Comparison of ENCODE assay signal across 8 mouse cellular contexts in genomic region chr3:138144060-138144641, GRCm38 (mm10). TPM values are rescaled to one million over a fixed set of nuclear protein-coding genes. Genes with fewer than 3 reads are reported as not detected.
A peak's percentile ranks its signal among the peaks of the same experiment; 100 is the strongest.
DNase-seq lines count a peak whose midpoint lies in the region; ATAC-seq lines count a peak whose summit lies in the region.

No protein-coding gene starts in this region.

- DNase-seq in lung, postnatal 14 days = no peak
- DNase-seq in embryonic facial prominence, embryonic 11.5 days (ENCODE audit: low spot score) = peak; percentile 52
- DNase-seq in limb, embryonic 10.5 days (ENCODE audit: low spot score) = no peak
- DNase-seq in retina, postnatal 1 day = peak; percentile 51
- DNase-seq in cerebellum, adult 11-12 months = no peak
- no peak for DNase-seq in gastrocnemius, postnatal 4 days (ENCODE audit: low spot score in 2 of 2)

- peak overlapping the region; percentile 100 for H3K27ac ChIP-seq in lung, embryonic 16.5 days (ENCODE audit: low read length)
- H3K27ac ChIP-seq in embryonic facial prominence, embryonic 11.5 days (replicated peaks; ENCODE audit: low read depth, low read length) = peak overlapping the region; percentile 97
- H3K27ac ChIP-seq in limb, embryonic 10.5 days = peak overlapping the region; percentile 98

- no peaks in the 10 kb centered on the region for H3K27me3 ChIP-seq in lung, embryonic 16.5 days (ENCODE audit: control insufficient read depth, insufficient read depth, low read depth, low read length)
- no peaks in the 10 kb centered on the region for H3K27me3 ChIP-seq in embryonic facial prominence, embryonic 11.5 days (ENCODE audit: control insufficient read depth, insufficient read depth, low read length)
- H3K27me3 ChIP-seq in limb, embryonic 10.5 days (ENCODE audit: low read depth, poor library complexity, severe bottlenecking) = no peaks in the 10 kb centered on the region

- peak overlapping the region; percentile 86 for H3K9ac ChIP-seq in lung, embryonic 16.5 days (ENCODE audit: low read length)
- H3K9ac ChIP-seq in embryonic facial prominence, embryonic 11.5 days (replicated peaks; ENCODE audit: low read length) = peak overlapping the region; percentile 88

- no peaks in the 10 kb centered on the region for H3K9me3 ChIP-seq in lung, embryonic 16.5 days (ENCODE audit: control insufficient read depth, low read length)
- no peaks in the 10 kb centered on the region for H3K9me3 ChIP-seq in embryonic facial prominence, embryonic 11.5 days (replicated peaks; ENCODE audit: control insufficient read depth, low read length)
- H3K9me3 ChIP-seq in limb, embryonic 10.5 days (replicated peaks) = no peaks in the 10 kb centered on the region

- H3K4me2 ChIP-seq in lung, embryonic 16.5 days (ENCODE audit: low read depth, low read length) = peak overlapping the region; percentile 87
- peak overlapping the region; percentile 66 for H3K4me2 ChIP-seq in embryonic facial prominence, embryonic 11.5 days (ENCODE audit: low read depth, low read length)

- H3K4me1 ChIP-seq in lung, embryonic 16.5 days (replicated peaks; ENCODE audit: control insufficient read depth, insufficient read depth, low read length) = peaks cover 3% of the 10 kb centered on the region; the same call in 1 of the 2 replicates
- H3K4me1 ChIP-seq in embryonic facial prominence, embryonic 11.5 days (ENCODE audit: control insufficient read depth, insufficient read depth, low read length) = no peaks in the 10 kb centered on the region
- H3K4me1 ChIP-seq in limb, embryonic 10.5 days = peaks cover 7% of the 10 kb centered on the region; the same call in 1 of the 2 replicates

- ATAC-seq in lung, embryonic 16.5 days (ENCODE audit: low read depth) = no peak
- ATAC-seq in embryonic facial prominence, embryonic 11.5 days (replicated peaks; ENCODE audit: insufficient number of reproducible peaks, low FRiP score, low TSS enrichment, low read depth) = no peak
- ATAC-seq in monocyte, adult 5-6 weeks (replicated peaks; ENCODE audit: insufficient number of reproducible peaks, low FRiP score, low TSS enrichment, poor library complexity, severe bottlenecking) = no peak

- under 1% methylated on average over 18 of the region's 18 CpGs for WGBS in lung, embryonic 16.5 days
- WGBS in embryonic facial prominence, embryonic 11.5 days = under 1% methylated on average over 18 of the region's 18 CpGs
- WGBS in limb, embryonic 10.5 days = under 1% methylated on average over 18 of the region's 18 CpGs

- H3K4me3 ChIP-seq in lung, embryonic 16.5 days (ENCODE audit: low read length) = peak overlapping the region; percentile 76
- peak overlapping the region; percentile 65 for H3K4me3 ChIP-seq in embryonic facial prominence, embryonic 11.5 days (ENCODE audit: low read depth, low read length)
- H3K4me3 ChIP-seq in limb, embryonic 10.5 days = peak overlapping the region; percentile 75

- H3K36me3 ChIP-seq in lung, embryonic 16.5 days (ENCODE audit: control insufficient read depth, insufficient read depth, low read length) = peaks cover 5% of the 10 kb centered on the region
- no peaks in the 10 kb centered on the region; the same call in 1 of the 2 replicates for H3K36me3 ChIP-seq in embryonic facial prominence, embryonic 11.5 days (replicated peaks; ENCODE audit: control insufficient read depth, insufficient read depth, low read depth, low read length)
- peaks cover 10% of the 10 kb centered on the region for H3K36me3 ChIP-seq in limb, embryonic 10.5 days

RNA-seq across cellular contexts. Expression of gene Mttp, which starts 0.6 kb away (rescaled TPM):
- 8.6 and 9.1 TPM in 2 replicates for polyA plus RNA-seq in lung, embryonic 16.5 days (2015; fragmentation: Nextera tagmentation; extraction: Ambion mirVana)
- polyA plus RNA-seq in embryonic facial prominence, embryonic 11.5 days (2014; fragmentation: Nextera tagmentation; extraction: Ambion mirVana) = 8.3 and 9.2 TPM in 2 replicates
- polyA plus RNA-seq in limb, embryonic 10.5 days (2016; fragmentation: Nextera tagmentation; extraction: Ambion mirVana) = 7.5 and 8.9 TPM in 2 replicates
- total RNA-seq in monocyte, adult 5-6 weeks (2017) = 0.75 to 2.5 TPM (median 1.8 TPM) in 3 replicates
- 1 to 10 TPM; 3.9 to 4.2 TPM for total RNA-seq in gastrocnemius, postnatal 4 days (2021)

RNA-seq across cellular contexts. Expression of gene Trmt10a, which starts 0.9 kb away (rescaled TPM):
- polyA plus RNA-seq in lung, embryonic 16.5 days (2015; fragmentation: Nextera tagmentation; extraction: Ambion mirVana) = 9.9 and 11.4 TPM in 2 replicates
- polyA plus RNA-seq in embryonic facial prominence, embryonic 11.5 days (2014; fragmentation: Nextera tagmentation; extraction: Ambion mirVana) = 16.5 and 17.2 TPM in 2 replicates
- 16.0 and 17.1 TPM in 2 replicates for polyA plus RNA-seq in limb, embryonic 10.5 days (2016; fragmentation: Nextera tagmentation; extraction: Ambion mirVana)
- 4.0 to 6.2 TPM (median 4.1 TPM) in 3 replicates for total RNA-seq in monocyte, adult 5-6 weeks (2017)
- 1 to 10 TPM; 3.5 to 4.9 TPM for total RNA-seq in gastrocnemius, postnatal 4 days (2021)

RNA-seq across cellular contexts. Expression of gene 4930579F01Rik, which starts 49.5 kb away (rescaled TPM):
- polyA plus RNA-seq in lung, embryonic 16.5 days (2015; fragmentation: Nextera tagmentation; extraction: Ambion mirVana) = 0.15 TPM in 1 of 2 replicates, not detected in the other
- polyA plus RNA-seq in embryonic facial prominence, embryonic 11.5 days (2014; fragmentation: Nextera tagmentation; extraction: Ambion mirVana) = not detected in 2 replicates
- not detected in 2 replicates for polyA plus RNA-seq in limb, embryonic 10.5 days (2016; fragmentation: Nextera tagmentation; extraction: Ambion mirVana)
- total RNA-seq in monocyte, adult 5-6 weeks (2017) = not detected in 3 replicates
- not detected for total RNA-seq in gastrocnemius, postnatal 4 days (2021)

Comparison
In these comparisons a context has a peak if more than half of its experiments do, and no peak if none do; other contexts are left out.
1. DNase-seq: peak in embryonic facial prominence, embryonic 11.5 days (single experiment) and retina, postnatal 1 day (single experiment); none in lung, postnatal 14 days (single experiment), limb, embryonic 10.5 days (single experiment), cerebellum, adult 11-12 months (single experiment) and gastrocnemius, postnatal 4 days (0 of 2).
2. Peak in every context shown above with its lines, with median percentiles within 50 percentile points of each other: H3K27ac ChIP-seq and H3K4me3 ChIP-seq.